Mouse (Mus musculus): ENCODE data around the gene 2410004B18Rik. TPM values are rescaled to one million over a fixed set of nuclear protein-coding genes. Genes with fewer than 3 reads are reported as not detected.

The 2410004B18Rik gene
- total and polyA plus RNA-seq, 2 experiments = 3.6 to 6.7 TPM

- Histone ChIP-seq H3K79me2 (ENCODE audit: control insufficient read depth, insufficient read depth, low read length) (peaks cover 4% of the 10 kb centered on the region; the same call in 1 of the 2 replicates), H3K27ac (replicated peaks; ENCODE audit: insufficient read depth, low read depth, low read length) (no peak overlapping the region), H3K4me1 (ENCODE audit: control insufficient read depth, insufficient read depth, low read length) (peaks cover 18% of the 10 kb centered on the region), H3K4me3 (ENCODE audit: insufficient read depth, low read depth, low read length) (no peak overlapping the region), H3K36me3 (ENCODE audit: control insufficient read depth, insufficient read depth, low read length) (no peaks in the 10 kb centered on the region), H3K27me3 (ENCODE audit: control insufficient read depth, insufficient read depth, low read length) (no peaks in the 10 kb centered on the region), H3K9ac (ENCODE audit: low read depth, low read length) (no peak overlapping the region)
- no peak for TF ChIP-seq CTCF (IDR thresholded peaks at IDR 0.05; ENCODE audit: low read depth, low read length)
- no peak for TF ChIP-seq POLR2A (IDR thresholded peaks at IDR 0.05; ENCODE audit: extremely low read depth, insufficient read depth, low read length)
- DNase-seq (ENCODE audit: extremely low read depth, low read depth, low spot score) = no peak
- 86% methylated on average over 13 of the region's 13 CpGs for WGBS
Measured at GRCm38 (mm10) chr3:145991130-145991529, 53.3 kb downstream of the 2410004B18Rik start.

- Histone ChIP-seq H3K9ac (ENCODE audit: low read depth, low read length) (no peak overlapping the region), H3K4me3 (ENCODE audit: insufficient read depth, low read depth, low read length) (no peak overlapping the region), H3K36me3 (ENCODE audit: control insufficient read depth, insufficient read depth, low read length) (no peaks in the 10 kb centered on the region), H3K4me1 (ENCODE audit: control insufficient read depth, insufficient read depth, low read length) (peaks cover 13% of the 10 kb centered on the region; the same call in 1 of the 2 replicates), H3K27ac (replicated peaks; ENCODE audit: insufficient read depth, low read depth, low read length) (peak overlapping the region; percentile 75), H3K27me3 (ENCODE audit: control insufficient read depth, insufficient read depth, low read length) (no peaks in the 10 kb centered on the region), H3K79me2 (ENCODE audit: control insufficient read depth, insufficient read depth, low read length) (peaks cover 4% of the 10 kb centered on the region; the same call in 1 of the 2 replicates)
- no peak for TF ChIP-seq CTCF (IDR thresholded peaks at IDR 0.05; ENCODE audit: low read depth, low read length)
- TF ChIP-seq POLR2A (IDR thresholded peaks at IDR 0.05; ENCODE audit: extremely low read depth, insufficient read depth, low read length) = no peak
- 40% methylated on average over 10 of the region's 10 CpGs for WGBS
- peak; percentile 70 for DNase-seq (ENCODE audit: extremely low read depth, low read depth, low spot score)
Measured at GRCm38 (mm10) chr3:145991976-145992730, 54.3 kb downstream of the 2410004B18Rik start.

GRCm38 (mm10) chr3:145992796-145993195 is 55.0 kb downstream of the 2410004B18Rik start:
- Histone ChIP-seq H3K4me3 (ENCODE audit: insufficient read depth, low read depth, low read length) (no peak overlapping the region), H3K27me3 (ENCODE audit: control insufficient read depth, insufficient read depth, low read length) (no peaks in the 10 kb centered on the region), H3K9ac (ENCODE audit: low read depth, low read length) (peak overlapping the region; percentile 12; the same call in 1 of the 2 replicates), H3K27ac (replicated peaks; ENCODE audit: insufficient read depth, low read depth, low read length) (peak overlapping the region; percentile 86), H3K4me1 (ENCODE audit: control insufficient read depth, insufficient read depth, low read length) (peaks cover 13% of the 10 kb centered on the region; the same call in 1 of the 2 replicates), H3K36me3 (ENCODE audit: control insufficient read depth, insufficient read depth, low read length) (no peaks in the 10 kb centered on the region), H3K79me2 (ENCODE audit: control insufficient read depth, insufficient read depth, low read length) (peaks cover 4% of the 10 kb centered on the region; the same call in 1 of the 2 replicates)
- WGBS = 11% methylated on average over 10 of the region's 10 CpGs
- peak; percentile 94 for DNase-seq (ENCODE audit: extremely low read depth, low read depth, low spot score)
- no peak for TF ChIP-seq CTCF (IDR thresholded peaks at IDR 0.05; ENCODE audit: low read depth, low read length)
- TF ChIP-seq POLR2A (IDR thresholded peaks at IDR 0.05; ENCODE audit: extremely low read depth, insufficient read depth, low read length) = no peak

- no peak overlapping the region for H3K4me3 ChIP-seq (ENCODE audit: insufficient read depth, low read depth, low read length)
- peaks cover 13% of the 10 kb centered on the region; the same call in 1 of the 2 replicates for H3K4me1 ChIP-seq (ENCODE audit: control insufficient read depth, insufficient read depth, low read length)
- no peaks in the 10 kb centered on the region for H3K36me3 ChIP-seq (ENCODE audit: control insufficient read depth, insufficient read depth, low read length)
- H3K79me2 ChIP-seq (ENCODE audit: control insufficient read depth, insufficient read depth, low read length) = peaks cover 4% of the 10 kb centered on the region; the same call in 1 of the 2 replicates
- no peak overlapping the region for H3K27ac ChIP-seq (replicated peaks; ENCODE audit: insufficient read depth, low read depth, low read length)
- DNase-seq (ENCODE audit: extremely low read depth, low read depth, low spot score) = no peak
- 83% methylated on average over 14 of the region's 14 CpGs for WGBS
- no peak for TF ChIP-seq CTCF (IDR thresholded peaks at IDR 0.05; ENCODE audit: low read depth, low read length)
- TF ChIP-seq POLR2A (IDR thresholded peaks at IDR 0.05; ENCODE audit: extremely low read depth, insufficient read depth, low read length) = no peak
- no peak overlapping the region for H3K9ac ChIP-seq (ENCODE audit: low read depth, low read length)
- H3K27me3 ChIP-seq (ENCODE audit: control insufficient read depth, insufficient read depth, low read length) = no peaks in the 10 kb centered on the region
Measured at GRCm38 (mm10) chr3:145993481-145994201, 55.8 kb downstream of the 2410004B18Rik start.

Other genes with a start within 250 kb of the 2410004B18Rik start
- 43.1 and 50.7 TPM in 2 replicates for gene Ddah1, start 179.3 kb upstream of the 2410004B18Rik start, total RNA-seq (2014; rRNA removed)
- 80.8 and 86.1 TPM in 2 replicates for gene Ddah1, start 179.3 kb upstream of the 2410004B18Rik start, polyA plus RNA-seq (2012; rRNA removed)
- gene Bcl10, start 15.2 kb upstream of the 2410004B18Rik start, total RNA-seq (2014; rRNA removed) = 12.0 and 15.3 TPM in 2 replicates
- 4.7 and 5.7 TPM in 2 replicates for gene Bcl10, start 15.2 kb upstream of the 2410004B18Rik start, polyA plus RNA-seq (2012; rRNA removed)
- gene Syde2, start 49.9 kb downstream of the 2410004B18Rik start, total RNA-seq (2014; rRNA removed) = 5.4 and 7.9 TPM in 2 replicates
- gene Syde2, start 49.9 kb downstream of the 2410004B18Rik start, polyA plus RNA-seq (2012; rRNA removed) = 1.3 and 1.7 TPM in 2 replicates
- 0.07 and 0.18 TPM in 2 replicates for gene Wdr63, start 170.1 kb downstream of the 2410004B18Rik start, total RNA-seq (2014; rRNA removed)
- gene Wdr63, start 170.1 kb downstream of the 2410004B18Rik start, polyA plus RNA-seq (2012; rRNA removed) = 0.09 and 0.17 TPM in 2 replicates
- gene Mcoln3, start 179.4 kb downstream of the 2410004B18Rik start, total RNA-seq (2014; rRNA removed) = not detected in 2 replicates
- not detected in 2 replicates for gene Mcoln3, start 179.4 kb downstream of the 2410004B18Rik start, polyA plus RNA-seq (2012; rRNA removed)
- gene Mcoln2, start 211.8 kb downstream of the 2410004B18Rik start, total RNA-seq (2014; rRNA removed) = 0.34 and 0.55 TPM in 2 replicates
- 0.04 and 0.15 TPM in 2 replicates for gene Mcoln2, start 211.8 kb downstream of the 2410004B18Rik start, polyA plus RNA-seq (2012; rRNA removed)